Mouse (Mus musculus) midbrain, embryonic 11.5 days (tissue): ENCODE results near the gene Gsg1. TPM values are rescaled to one million over a fixed set of nuclear protein-coding genes. Genes with fewer than 3 reads are reported as not detected.

Source experiments
- ATAC-seq: fragments of 200-750 bp; cut with Nextera tagmentation; 2 replicates; pipeline ENCODE4 v1.8.0; 2017; ENCODE audit warnings: moderate TSS enrichment, moderate library complexity; ENCODE audit not compliant: low FRiP score
- DNase-seq: peaks from one replicate; pipeline ENCODE4 v3.0.0; 2015; ENCODE audit warnings: low spot score; ENCODE audit errors: missing footprints
- H3K27ac ChIP-seq: fragments of 300-500 bp; sonication (generic); 2 replicates; pipeline ENCODE4 v1.5.1; 2014; ENCODE audit warnings: low read depth, low read length
- H3K27me3 ChIP-seq: fragments of 300-500 bp; sonication (generic); 2 replicates; pipeline ENCODE4 v1.6.1; 2014; ENCODE audit warnings: mild to moderate bottlenecking, low read length, moderate library complexity, mixed read lengths; ENCODE audit not compliant: control insufficient read depth, insufficient read depth
- H3K36me3 ChIP-seq: fragments of 300-500 bp; sonication (generic); 2 replicates; pipeline ENCODE4 v1.6.1; 2014; ENCODE audit warnings: mild to moderate bottlenecking, low read length, moderate library complexity, mixed read lengths; ENCODE audit not compliant: control insufficient read depth, insufficient read depth
- H3K4me1 ChIP-seq: fragments of 300-500 bp; sonication (generic); 2 replicates; pipeline ENCODE4 v1.6.1; 2014; ENCODE audit warnings: low read length; ENCODE audit not compliant: control insufficient read depth, insufficient read depth
- H3K4me2 ChIP-seq: fragments of 300-500 bp; sonication (generic); 2 replicates; pipeline ENCODE4 v1.6.1; 2014; ENCODE audit warnings: mild to moderate bottlenecking, moderate library complexity
- H3K4me3 ChIP-seq: fragments of 300-500 bp; sonication (generic); 2 replicates; pipeline ENCODE4 v1.5.1; 2014; ENCODE audit warnings: low read depth, low read length
- H3K9ac ChIP-seq: fragments of 300-500 bp; sonication (generic); 2 replicates; pipeline ENCODE4 v1.6.1; 2014; ENCODE audit warnings: low read length
- H3K9me3 ChIP-seq: fragments of 300-500 bp; sonication (generic); 2 replicates; pipeline ENCODE4 v1.6.1; 2016; ENCODE audit warnings: low read length; ENCODE audit not compliant: control insufficient read depth
- WGBS: fragments of 180-500 bp; shearing (Covaris S2); extraction: QIAGEN DNeasy Blood & Tissue Kit; methylation state at CpG from one replicate; pipeline ENCODE4 v1.1.7; 2014; 5-methylcytosine and 5-hydroxymethylcytosine counted together
- polyA plus RNA-seq: library from polyadenylated mRNA; unstranded; fragments of >200 nt; fragmentation: Nextera tagmentation; extraction: Ambion mirVana; gene quantifications from 2 replicates; pipeline ENCODE4 v1.2.1, GENCODE M21; 2014

Gene Gsg1
- polyA plus RNA-seq, 1 experiment from 2014 or later, result 0.16 TPM

DNA sequence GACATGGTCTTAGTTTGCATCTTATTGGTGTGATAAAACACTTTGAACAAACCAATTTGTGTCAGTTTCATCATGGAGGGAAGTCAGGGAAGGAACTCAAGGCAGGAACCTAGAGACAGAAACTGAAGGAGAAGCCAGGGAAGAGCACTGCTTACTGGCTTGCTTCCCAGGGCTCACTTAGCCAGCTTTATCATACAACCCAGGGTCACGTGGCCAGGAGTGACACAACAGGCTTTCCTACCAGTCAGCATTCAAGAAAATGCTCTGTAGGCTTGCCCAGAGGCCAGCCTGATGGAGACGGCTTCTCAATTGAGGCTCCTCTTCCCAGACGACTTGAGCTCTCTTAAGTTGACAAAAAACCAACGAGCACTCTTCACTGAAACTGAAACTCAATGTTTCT, 59.2 kb downstream of the Gsg1 start:
- no peaks in the 10 kb centered on the region for H3K9me3 ChIP-seq
- no peak for ATAC-seq
- DNase-seq, result no peak
- no peak overlapping the region for H3K27ac ChIP-seq
- no peaks in the 10 kb centered on the region for H3K36me3 ChIP-seq
- H3K4me2 ChIP-seq, result no peak overlapping the region
- 78% methylated on average over 4 of the region's 4 CpGs for WGBS
- no peak overlapping the region for H3K9ac ChIP-seq
- H3K4me3 ChIP-seq, result no peak overlapping the region
- H3K4me1 ChIP-seq, result peaks cover 6% of the 10 kb centered on the region; the same call in 1 of the 2 replicates
- no peaks in the 10 kb centered on the region; the same call in 1 of the 2 replicates for H3K27me3 ChIP-seq

DNA sequence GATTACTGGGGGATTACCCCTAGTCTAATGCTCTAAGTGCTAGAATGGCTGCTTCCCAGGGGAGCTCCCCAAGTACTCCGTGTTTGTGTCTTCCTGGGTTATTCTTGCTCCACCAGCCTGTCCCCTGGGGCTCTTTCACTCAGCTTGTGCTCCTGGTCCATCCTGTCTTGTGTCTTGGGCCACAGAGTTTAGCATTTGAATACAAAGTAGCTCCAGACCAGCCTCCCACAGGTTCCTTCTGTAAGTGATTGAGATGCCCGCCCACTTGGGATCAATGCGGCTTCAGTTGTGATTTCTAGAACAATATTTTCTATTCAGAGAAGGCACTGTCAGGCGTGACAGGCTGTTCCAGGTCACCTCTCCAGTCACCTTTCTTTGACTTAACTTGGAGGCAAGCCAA, 60.4 kb downstream of the Gsg1 start:
- Histone ChIP-seq H3K4me2 (no peak overlapping the region), H3K4me1 (peaks cover 6% of the 10 kb centered on the region; the same call in 1 of the 2 replicates), H3K36me3 (no peaks in the 10 kb centered on the region), H3K4me3 (no peak overlapping the region), H3K27ac (no peak overlapping the region), H3K9me3 (no peaks in the 10 kb centered on the region), H3K9ac (no peak overlapping the region), H3K27me3 (no peaks in the 10 kb centered on the region; the same call in 1 of the 2 replicates)
- ATAC-seq (no peak), DNase-seq (no peak)
- 30% methylated on average over 4 of the region's 4 CpGs for WGBS

DNA sequence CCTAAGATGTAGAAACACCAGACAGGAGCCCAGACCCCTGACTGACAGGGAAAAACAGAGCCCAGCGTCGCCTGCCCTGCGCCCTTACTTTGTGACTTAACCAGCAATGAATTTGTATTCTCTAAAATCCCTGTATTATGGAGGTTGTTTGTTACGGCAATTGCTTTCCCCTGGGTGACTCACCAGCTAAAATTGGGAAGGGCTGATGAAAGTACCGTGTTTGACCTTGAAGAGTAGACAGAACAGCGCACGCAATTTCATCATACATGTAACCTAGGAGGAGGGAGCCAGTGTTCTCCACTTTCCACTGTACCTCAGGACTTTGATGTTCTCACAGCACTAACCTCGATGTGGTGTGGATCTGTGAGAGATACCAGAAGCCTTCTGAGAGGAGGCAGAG, 61.2 kb downstream of the Gsg1 start:
- Histone ChIP-seq H3K27me3 (no peaks in the 10 kb centered on the region; the same call in 1 of the 2 replicates), H3K4me1 (0 out of 2 replicates have a peak, but pooled peaks cover 4% of the 10 kb centered on the region), H3K27ac (no peak overlapping the region), H3K9me3 (no peaks in the 10 kb centered on the region), H3K4me2 (no peak overlapping the region), H3K9ac (no peak overlapping the region), H3K4me3 (no peak overlapping the region), H3K36me3 (no peaks in the 10 kb centered on the region)
- no peak for DNase-seq
- 71% methylated on average over 8 of the region's 8 CpGs for WGBS
- no peak for ATAC-seq

DNA sequence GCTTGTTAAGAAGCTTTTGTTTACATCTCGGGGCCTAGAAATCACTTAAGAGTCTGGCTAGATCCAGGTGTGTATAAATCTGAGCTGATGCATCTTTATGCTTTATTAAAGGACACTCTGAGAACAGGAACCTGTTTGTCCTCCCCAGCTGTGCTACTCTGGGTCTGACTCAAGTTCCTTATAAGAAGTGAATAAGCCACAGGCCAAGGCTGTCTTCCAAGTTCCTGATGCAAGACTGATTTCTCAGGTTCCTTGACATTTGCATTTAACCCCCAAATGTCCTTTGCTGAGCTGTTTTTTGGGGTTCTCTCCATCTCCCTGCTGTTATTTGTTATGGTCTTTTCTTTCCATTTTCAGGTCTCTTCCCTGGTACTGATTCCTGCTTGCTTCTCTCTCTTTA, 62.2 kb downstream of the Gsg1 start:
- H3K4me1 ChIP-seq, result 0 out of 2 replicates have a peak, but pooled peaks cover 4% of the 10 kb centered on the region
- H3K4me2 ChIP-seq, result no peak overlapping the region
- H3K27ac ChIP-seq, result no peak overlapping the region
- DNase-seq (no peak), ATAC-seq (no peak)
- no peaks in the 10 kb centered on the region for H3K36me3 ChIP-seq
- H3K9me3 ChIP-seq, result no peaks in the 10 kb centered on the region
- H3K27me3 ChIP-seq, result no peaks in the 10 kb centered on the region; the same call in 1 of the 2 replicates
- no peak overlapping the region for H3K9ac ChIP-seq
- 89% methylated on average over 1 of the region's 1 CpGs for WGBS
- no peak overlapping the region for H3K4me3 ChIP-seq

DNA sequence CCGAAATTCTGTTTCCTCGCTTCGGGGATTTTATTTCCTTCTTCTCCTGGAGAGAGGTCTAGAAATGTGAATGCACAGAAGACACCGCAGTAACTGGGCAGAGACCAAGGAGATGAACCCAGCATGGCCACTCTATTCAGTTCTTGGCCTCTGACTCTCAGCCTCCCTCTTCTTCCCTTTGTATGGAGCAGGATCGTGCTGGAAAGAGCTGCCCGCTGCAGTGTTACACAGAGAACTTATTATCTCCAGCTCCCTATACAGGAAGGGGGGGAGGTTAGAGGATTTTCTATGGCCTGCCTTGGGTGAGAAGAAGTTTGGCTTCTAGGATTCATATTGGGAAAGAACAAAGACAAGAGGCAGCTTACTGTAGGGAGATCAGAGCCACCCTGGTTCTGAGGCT, 64.0 kb downstream of the Gsg1 start:
- Histone ChIP-seq H3K4me3 (no peak overlapping the region), H3K36me3 (no peaks in the 10 kb centered on the region), H3K4me2 (no peak overlapping the region), H3K4me1 (0 out of 2 replicates have a peak, but pooled peaks cover 4% of the 10 kb centered on the region), H3K9ac (no peak overlapping the region), H3K27ac (no peak overlapping the region), H3K27me3 (no peaks in the 10 kb centered on the region), H3K9me3 (no peaks in the 10 kb centered on the region)
- ATAC-seq (no peak), DNase-seq (no peak)
- 53% methylated on average over 6 of the region's 6 CpGs for WGBS

DNA sequence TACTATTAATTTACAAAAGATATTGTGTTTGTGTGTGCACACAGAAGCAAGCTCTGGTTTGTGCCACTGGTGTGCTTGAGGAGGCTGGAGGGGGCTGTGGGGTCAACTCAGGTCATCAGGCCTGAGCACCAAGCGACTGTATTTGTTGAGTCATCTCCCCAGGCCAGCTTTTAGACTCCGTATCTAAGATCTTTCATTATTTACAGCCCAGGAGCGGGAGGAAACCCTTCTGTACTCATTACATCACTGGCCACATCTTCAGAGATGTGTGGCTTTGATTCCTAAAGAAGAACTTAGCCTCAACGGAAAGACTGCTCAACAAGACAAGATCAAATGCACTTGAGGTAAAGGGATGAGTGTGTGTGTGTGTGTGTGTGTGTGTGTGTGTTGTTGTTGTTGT, 65.5 kb downstream of the Gsg1 start:
- no peak overlapping the region for H3K9ac ChIP-seq
- no peak overlapping the region for H3K4me2 ChIP-seq
- 0 out of 2 replicates have a peak, but pooled peaks cover 4% of the 10 kb centered on the region for H3K4me1 ChIP-seq
- no peak overlapping the region for H3K27ac ChIP-seq
- ATAC-seq (no peak), DNase-seq (peak; percentile 1)
- WGBS, result 80% methylated on average over 4 of the region's 4 CpGs
- H3K4me3 ChIP-seq, result no peak overlapping the region
- no peaks in the 10 kb centered on the region for H3K36me3 ChIP-seq
- H3K27me3 ChIP-seq, result no peaks in the 10 kb centered on the region
- no peaks in the 10 kb centered on the region for H3K9me3 ChIP-seq

Other genes with a start within 250 kb of the Gsg1 start
- 103 TPM in 2 replicates for gene Ddx47, start 242.7 kb downstream of the Gsg1 start, polyA plus RNA-seq
- gene Gprc5a, start 188.7 kb downstream of the Gsg1 start, polyA plus RNA-seq, result 2.8 and 3.0 TPM in 2 replicates
- not detected in 2 replicates for gene Gprc5d, start 136.1 kb downstream of the Gsg1 start, polyA plus RNA-seq
- 29.3 and 33.0 TPM in 2 replicates for gene Fam234b, start 56.4 kb downstream of the Gsg1 start, polyA plus RNA-seq
- gene Hebp1, start 56.3 kb downstream of the Gsg1 start, polyA plus RNA-seq, result 1.8 and 2.9 TPM in 2 replicates
- not detected in 2 replicates for gene Pbp2, start 56.1 kb upstream of the Gsg1 start, polyA plus RNA-seq
- 5.9 and 6.4 TPM in 2 replicates for gene Emp1, start 108.2 kb upstream of the Gsg1 start, polyA plus RNA-seq